Mouse (Mus musculus): ENCODE results near the gene Gm20388.

Gm20388 gene

DNA sequence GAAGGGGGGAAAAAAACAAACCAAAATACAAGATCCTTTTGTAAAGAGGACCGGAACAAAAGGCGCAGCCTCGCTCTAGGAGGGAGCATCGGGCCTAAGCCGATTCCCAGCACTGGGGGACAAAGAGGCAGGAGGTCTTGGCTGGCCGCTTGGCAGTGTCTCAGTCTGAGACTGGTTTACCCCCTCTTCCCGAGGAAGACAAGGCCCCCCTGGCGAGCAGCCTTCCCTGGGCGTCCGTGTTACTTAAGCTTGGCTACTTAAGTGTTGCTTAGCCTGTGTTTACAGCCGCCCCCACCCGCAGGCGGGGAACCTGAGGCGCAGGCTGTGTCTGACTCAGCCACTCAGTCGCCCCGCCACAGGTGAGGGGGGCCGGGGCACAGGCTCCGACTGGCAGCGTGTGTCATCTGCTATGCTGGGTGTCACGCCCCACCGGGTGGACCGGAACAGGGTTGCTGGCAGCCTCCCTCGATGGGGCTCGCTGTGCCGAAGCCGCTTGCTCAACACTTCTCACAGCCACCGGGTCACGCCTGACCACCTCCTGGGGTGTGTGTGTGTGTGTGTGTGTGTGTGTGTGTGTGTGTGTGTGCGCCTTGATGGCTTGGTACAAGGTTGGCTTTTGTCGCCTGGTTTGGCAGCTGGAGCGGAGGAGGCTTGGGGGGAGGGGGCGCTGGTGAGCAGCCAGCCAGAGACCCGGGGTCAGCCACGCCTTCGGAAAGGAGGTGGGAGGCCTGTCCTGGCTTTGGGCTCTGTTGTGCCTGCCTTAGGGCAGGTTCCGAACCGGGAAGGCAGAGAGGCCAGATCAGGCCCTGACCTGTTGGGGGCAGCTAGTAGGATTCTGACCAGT, 628.0 kb downstream of the Gm20388 start:
- DNase-seq, result peak; percentile 88 to 94

DNA sequence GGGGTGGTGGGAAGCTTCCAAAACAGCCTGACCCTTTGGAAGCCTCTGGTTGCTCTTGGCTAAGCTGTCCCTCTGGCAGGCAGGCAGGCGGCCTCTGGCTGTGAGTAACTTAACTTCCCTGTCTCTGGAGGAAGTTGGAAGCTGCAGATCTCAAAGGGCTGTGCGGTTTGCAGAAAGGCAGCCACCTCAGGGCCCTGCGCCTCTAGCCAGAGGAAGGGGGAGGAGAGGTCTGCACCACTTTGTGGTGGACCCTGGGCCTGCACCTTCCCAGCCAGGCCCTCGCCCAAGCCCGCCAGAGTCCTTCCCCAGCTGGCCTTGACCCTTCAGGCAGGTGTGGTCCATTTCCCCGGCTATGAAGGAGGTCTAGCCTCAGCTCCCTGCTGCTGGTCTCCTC, 628.7 kb downstream of the Gm20388 start:
- peak; percentile 61 to 66 for DNase-seq

DNA sequence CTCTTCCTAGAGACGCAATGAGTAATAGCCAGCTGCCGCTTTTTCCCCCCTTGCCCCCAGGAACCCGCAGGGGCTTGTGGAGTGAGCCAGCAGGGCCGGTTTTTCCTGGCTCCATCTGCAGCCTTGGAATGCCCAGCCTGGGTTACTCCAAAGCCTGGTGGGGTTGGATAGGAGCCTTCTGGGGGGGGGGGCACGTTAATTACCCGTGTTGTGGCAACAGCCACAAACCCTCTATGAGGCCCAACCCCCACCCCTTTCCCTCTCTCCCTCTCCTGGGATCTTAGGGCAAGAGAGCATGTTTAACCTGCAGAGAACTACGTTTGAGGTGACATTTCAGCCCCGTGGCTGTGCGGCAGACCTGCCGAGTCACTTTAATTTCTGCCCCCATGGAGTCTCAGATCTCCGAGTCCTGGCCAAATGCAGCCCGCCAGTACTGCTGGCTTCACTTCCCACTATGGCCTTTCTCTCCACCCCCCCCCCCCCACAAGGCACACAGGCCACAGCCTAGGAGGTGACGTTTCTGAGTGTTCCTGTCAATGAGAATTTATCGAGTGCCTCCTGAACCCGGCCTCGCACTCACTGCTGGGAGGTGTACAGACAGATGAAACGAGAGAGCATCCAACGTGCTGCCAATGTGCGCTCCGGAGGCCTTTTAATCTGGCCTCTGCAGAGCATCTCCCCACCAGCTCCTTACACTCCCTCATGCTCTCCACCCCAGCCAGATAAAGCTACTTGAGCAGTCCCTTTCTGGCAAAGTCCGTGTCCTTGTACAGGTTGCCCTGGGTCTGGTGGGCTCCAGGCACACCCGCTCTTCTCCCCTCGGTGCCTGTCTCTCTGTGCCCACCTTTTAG, 629.4 kb downstream of the Gm20388 start:
- no peak for DNase-seq

DNA sequence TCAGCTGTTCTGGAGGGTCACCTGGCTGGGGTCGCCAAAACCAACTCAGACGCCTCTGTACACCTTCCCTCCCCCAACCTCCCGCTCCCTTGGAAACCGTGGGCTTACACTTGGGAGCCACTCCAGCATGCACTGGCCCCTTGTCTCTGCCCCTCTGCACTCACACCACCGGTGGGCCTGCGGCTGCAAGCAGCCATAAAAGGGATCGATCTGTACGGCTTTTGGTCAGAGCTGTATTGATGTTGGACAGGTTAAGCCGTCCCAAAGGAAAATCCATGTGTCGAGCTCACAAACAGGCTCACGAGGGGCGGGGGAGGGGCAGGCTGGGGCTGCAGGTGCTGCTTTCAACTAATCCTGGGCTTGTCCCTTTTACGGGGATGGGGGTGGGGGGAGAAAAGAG, 632.4 kb downstream of the Gm20388 start:
- DNase-seq, result no peak

DNA sequence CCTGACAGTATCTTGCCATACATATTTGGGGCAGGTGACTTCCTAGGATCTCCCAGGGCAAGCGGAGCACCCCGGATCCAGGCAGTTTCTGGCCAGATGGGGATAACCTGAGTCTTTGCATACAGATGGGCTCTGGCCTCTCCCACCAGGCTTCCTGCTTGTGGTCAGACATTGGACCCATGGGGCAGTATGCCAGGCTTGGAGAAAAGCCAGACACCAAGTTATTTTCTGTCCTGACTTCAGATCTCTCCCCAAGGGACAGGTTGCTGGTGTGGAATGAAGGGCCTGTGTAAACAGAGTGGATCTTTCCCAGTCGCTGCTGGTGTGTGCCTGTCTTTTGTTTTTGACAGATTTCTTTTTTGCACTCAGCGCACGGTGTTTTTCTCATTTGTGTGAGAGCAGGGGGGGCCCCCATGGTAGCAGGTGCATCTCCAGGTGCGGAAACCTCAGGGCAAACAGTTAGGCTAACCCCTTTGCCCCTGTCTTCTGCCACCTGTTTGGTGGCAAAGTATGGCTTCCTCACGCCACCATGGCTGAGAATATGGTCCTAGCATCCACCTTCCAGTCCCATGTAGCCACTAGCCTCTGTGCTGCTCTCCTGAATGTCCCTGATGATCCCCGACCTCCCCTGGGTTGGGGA, 632.9 kb downstream of the Gm20388 start:
- peak in 1 of 2 experiments; percentile 56 for DNase-seq

DNA sequence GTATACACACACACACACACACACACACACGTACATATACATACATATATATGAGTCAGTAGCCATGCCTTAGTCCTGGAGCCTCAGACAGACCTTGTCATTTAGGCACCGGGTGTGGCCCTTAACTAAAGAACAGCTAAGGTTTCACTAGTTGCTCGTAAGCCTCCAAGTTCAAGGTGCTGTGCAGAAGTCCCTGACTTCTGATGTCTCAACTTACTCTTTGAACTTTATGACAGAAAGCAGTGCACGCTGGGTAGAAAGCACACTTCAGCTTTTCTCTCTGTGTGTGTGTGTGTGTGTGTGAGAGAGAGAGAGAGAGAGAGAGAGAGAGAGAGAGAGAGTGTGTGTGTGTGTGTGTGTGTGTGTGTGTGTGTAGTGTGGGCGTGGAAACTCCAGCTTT, 633.5 kb downstream of the Gm20388 start:
- no peak for DNase-seq

DNA sequence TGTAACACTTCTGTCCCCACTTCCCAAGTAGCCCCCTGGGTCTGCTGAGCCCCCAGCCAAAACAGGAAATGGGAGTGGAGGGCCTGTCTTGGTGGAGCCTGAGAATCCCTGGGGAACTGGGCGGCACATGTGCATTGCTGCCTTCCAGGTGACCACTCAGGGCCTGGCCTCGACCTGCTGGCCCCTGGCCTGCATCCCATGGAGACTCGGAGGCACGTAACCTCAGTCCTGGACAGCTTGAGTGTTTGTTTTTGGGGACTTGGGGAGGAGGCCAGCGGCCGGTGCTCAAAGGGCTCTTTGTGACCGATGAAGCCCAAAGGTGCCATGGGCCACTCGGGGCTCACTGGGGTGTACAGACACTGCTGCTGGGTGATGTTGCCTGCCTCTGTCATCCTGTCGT, 636.9 kb downstream of the Gm20388 start:
- DNase-seq, result peak; percentile 33 to 70

DNA sequence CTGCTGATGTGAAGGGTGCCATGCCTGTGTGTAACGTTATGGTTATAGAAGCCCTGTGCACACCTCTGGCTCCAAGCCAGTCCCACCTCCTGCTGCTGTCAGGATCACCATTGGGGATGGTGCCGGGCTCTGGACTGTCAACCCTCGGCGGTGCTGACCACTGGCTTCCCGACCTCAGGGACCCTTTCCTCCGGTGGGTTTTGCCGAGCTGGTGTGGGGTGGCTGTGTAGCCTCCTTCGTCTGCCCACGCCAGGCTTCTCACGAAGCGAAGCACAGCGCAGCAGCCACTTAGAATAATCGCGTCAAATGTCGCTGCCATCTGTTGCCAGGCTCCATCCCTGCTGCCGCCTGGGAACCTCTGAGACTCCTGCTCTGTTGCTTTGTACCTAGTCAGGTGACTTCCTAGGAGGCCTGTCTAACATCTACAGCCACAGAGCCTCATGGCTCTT, 637.7 kb downstream of the Gm20388 start:
- no peak for DNase-seq

DNA sequence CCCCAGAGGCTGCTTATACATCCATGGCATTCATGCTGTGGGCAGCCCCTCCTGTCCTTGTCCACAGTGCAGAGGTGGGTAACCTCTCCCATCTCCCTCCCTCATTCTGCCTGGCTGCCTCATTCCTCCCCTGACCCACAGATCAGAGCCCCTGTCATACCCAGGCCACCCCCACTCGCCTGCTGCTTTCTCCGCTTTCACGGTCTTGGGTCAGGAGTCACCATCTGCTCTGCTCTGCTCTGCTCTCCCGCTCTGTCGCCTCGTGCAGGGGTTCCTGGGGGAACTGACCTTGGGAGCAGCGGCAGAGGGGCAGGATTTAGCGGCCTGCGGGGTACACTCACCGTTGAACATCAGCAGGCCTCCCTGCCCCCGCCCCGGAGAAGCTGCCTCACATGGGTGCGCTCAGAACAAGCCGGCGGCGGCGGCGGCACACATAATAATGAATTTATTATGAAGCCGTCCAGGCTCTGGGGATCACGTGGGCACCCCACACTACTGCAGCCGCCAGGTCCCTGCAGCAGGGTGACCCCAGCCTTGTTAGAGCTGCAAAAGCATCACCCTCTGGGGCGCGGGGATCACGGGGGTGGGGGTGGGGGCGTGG, 638.8 kb downstream of the Gm20388 start:
- DNase-seq, result no peak

DNA sequence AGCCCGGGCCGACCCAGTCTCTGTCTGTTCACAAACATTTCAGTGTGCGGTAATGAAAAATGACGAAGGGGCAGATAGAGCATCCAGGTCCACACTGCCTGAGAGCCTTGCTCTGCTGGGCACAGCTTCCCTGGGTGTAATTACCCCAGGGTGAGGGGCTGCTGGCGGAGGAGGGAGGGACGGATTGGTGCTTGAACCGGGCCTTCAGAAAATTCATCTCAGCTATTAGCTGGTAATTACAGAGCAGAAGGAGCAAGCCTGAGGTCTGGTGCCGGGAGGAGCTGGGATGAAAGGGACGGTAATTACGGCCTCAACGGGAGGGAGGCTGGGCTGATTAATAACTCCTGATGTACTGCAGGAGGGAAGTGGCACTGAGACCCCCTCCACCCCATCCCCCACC, 639.3 kb downstream of the Gm20388 start:
- no peak for DNase-seq

DNA sequence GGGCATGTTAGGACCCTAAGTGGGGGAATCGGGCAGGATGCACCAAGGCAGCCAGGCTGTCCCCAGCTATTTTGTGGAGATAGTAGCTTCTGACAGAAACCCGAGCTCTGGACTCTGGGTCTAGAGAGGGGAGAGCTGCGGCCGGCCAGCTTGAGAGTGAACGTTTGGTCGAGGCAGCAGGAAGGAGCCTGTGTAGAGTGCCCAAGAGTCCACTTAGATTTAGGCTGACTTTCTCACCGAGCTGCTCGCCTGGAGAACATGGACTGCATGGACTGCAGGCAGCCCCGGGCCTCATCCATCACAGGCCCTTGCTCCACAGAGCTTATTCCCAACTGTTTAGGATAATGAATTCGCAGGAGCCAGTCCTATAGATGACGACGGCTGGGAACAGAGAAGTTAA, 639.8 kb downstream of the Gm20388 start:
- no peak for DNase-seq

DNA sequence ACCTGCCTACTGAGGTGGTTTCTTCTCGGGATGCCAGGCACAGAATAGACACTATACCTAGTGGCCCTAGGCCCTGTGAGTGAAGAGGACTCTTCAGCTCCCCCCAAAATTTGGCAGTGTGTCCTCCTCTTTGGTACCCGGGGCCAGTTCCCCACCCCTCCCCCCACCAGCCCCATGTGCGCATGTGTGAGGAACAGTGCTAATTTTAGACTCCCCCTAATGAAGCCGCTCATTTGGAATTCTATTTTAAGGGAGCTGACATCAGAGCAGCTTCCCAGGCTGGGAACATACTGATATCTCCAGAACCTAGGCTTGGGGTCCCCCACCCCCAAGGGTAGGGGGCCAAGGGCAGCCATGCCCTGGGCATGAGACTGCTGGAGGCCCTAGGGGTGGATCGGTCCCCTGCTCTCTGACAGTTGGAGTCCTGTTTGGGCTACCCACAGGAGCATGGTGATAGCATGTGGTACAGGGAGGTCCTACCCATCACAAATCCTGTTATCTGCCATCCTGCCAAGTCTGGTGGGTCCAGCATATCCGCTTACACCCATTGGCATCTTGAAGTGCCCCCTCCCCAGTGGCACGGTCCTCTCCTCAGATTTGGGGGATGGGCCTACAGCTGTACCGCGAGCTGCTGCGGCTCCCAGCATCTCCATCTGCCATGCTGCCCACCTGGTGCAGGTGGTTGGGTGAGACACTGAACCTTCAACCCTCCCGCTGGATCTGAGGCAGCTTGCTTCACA, 640.5 kb downstream of the Gm20388 start:
- no peak for DNase-seq

DNA sequence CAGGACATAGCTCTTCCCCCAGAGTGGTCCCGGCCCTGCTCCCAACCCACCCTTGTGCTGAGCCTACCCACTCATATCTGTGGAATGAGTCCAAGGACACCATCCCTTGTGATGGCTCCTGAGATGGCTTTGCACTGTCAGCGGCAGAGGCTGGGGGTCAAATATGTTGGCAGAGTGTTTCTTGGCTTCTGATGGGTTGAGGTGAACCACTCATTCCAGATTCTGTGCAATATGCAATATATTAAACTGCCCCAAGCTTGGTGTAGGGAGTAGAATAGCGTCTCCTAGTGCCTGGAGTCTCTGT, 641.0 kb downstream of the Gm20388 start:
- DNase-seq, result no peak

DNA sequence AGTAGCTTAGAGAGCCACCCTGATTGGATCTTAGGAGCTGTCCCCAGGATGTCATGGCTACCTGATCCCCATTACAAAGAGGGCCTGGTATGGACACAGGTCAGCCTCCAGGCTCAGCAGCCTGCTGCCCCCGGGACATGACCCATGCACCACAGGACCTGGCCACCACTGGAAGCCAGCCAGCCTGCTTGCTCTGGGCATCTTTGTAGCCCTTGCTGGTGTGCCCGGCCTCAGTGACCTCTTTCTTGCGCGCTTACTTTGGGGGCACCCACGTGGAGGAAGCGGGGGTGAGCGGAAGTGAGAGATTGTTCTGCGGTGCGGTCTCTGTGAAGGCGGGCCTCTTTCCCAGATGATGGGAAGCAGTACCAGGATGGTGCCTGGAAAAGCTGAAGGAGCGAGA, 641.9 kb downstream of the Gm20388 start:
- DNase-seq, result no peak

DNA sequence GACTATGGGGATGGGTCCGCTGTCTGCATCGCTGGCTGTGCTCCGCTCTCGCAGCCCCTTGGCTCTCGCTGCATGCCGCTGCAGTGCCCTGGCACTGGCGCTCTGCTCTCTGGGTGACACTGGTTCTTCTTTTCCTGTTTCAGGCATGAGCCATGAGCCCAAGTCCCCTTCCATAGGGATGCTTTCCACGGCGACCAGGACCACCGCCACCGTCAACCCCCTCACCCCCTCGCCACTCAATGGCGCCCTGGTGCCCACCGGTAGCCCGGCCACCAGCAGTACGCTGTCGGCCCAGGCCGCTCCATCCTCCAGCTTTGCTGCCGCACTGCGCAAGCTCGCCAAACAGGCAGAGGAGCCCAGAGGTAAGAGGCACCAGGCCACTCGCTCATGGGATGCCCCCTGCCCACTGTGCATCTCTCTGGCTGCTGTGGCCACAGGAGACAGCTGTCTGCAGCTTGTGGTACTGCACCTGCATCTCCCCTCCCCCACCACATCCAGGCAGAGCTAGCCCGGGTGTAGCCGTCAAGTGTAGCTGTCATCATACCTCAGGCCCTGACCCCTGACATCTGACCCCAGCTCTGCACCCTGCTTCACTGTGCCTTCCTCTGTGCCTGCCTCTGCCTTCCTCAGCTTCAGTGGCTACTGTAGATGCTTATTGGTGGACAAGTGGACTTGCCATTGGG, 642.9 kb downstream of the Gm20388 start:
- no peak for DNase-seq

DNA sequence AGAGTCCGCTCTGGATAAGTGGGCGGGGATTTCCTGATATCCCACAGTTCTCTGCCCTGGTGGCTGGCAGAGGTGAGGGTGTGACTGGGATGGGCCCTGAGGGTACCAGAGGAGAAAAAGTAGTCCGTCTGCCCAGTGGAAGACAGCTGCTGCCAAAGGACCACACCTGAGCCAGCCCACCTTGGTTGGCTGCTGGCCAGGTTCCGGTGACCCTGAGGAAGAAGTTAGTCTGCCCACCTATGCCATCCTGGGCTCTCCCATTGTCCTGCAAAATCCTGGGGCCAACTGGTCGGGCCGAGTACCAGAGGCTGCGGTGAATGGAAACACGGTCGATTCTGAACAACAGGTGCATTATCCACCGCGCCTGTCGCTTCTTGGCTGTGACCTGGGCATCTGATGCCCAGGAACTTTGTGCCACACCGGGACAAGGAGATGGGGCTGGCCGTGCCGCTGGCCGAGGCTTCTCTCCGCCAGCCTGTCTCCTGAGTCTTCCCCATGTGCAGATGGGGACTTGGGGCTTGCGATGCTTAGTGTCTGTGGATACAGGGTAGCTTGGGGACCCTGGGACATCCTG, 643.9 kb downstream of the Gm20388 start:
- DNase-seq, result no peak

DNA sequence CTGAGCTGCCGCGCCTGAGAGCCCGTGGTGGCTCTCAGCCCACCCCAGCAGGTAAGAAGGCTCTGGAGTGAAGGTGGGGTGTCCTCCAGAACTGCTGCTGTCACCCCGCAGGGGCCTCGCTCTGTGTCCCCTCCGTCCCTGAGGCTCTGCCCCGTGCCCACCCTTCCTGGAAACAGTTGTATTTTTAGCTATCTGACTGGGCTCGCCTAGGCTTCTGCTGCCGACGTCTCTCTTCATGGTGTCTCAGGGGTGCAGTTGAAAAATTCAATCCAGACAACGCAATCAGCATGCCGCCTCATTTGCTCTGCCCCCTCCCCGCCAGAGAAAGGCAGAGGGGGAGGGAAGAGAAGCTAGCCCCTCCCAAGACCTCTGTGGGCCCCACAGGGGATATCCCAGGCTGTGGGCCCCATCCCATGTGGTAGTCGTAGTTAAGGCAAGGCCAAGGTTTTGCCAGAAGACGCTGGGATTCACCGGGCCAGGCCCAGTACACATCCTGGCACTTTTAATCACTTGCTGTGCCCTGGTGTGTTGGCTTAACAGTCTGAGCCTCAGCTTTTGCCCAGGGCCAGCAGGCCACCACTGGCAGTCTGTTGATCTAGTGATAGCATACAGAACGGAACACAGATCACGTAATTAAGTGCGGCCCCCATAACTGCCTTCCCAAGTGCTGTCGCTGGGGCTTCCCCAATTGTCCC, 645.7 kb downstream of the Gm20388 start:
- DNase-seq, result no peak

DNA sequence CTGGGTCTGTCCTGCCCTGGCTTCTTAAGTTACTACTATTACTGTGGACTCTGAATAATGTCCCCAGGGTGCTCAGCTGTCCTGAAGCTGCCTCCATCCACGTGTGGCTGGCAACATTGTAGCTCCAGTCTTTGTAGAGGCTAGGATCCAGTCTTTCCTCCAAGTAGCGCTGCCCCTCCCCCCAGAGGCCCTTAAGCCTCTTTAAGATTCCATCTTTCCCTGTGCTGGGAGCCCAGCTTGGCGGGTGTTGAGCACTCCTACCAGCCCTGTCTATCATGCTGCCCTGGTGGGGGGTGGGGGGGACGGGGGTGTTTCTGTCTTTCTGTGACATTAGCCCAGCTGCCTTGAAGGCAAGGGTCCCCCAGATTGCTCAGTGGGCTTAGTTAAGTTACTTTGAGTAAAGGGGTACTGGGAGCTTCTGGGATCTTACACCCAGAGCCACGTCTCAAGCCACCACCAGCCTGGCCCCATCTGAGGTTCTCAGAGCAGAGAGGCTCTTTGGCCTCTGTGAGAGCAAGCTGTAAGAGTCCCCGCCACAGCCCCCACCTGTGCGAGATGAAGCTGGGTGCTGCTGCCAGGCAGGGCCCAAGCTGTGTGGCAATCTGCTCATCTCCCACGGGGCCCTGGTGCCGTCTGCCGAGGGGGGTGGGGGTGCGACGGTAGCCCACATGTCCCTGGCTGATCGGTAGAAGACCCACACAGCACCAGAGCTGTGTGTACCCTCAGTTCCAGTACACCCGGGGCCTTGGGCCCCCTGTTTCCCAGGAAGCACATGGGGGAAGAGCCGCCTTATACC, 646.7 kb downstream of the Gm20388 start:
- DNase-seq, result no peak

DNA sequence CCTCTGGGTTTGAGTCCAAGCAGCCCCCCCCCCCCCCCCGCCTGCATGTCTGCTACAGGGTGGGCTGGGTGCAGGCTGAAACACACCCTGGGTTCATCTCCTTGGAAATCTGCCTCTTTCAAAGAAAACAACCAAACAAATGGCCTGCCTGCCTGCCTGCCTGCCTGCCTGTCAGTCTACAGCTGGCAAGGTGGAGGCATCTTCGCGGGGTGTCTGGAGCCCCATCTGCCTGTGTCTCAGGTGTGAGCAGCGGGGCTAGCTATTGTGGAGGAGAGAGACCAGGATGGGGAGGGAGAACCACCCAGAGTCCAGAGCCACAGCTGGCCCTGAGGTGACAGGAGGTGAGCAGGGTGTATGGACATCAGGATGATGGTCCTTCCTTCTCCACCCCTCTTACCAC, 647.5 kb downstream of the Gm20388 start:
- DNase-seq, result no peak

DNA sequence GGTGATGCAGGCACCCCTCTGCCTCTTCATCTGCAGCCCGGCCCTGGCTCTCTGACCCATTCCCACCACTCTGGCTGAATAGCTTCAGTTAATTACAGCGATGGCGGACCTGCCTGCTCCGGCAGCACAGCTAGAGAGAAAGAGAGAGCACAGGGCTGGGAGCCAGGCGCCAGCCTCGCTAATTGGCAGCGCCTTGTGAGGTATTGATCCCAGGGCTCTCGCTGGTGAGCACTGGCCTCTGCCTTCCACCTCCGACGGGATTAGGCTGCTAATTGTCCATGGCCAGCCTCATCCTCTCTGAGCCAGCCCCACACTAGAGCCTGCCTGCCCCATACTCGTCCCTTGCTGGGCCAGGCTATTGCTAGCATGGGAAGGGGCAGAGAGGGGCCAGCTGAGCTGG, 649.0 kb downstream of the Gm20388 start:
- no peak for DNase-seq
